Mouse (Mus musculus) spleen, adult 18-20 months (tissue): ENCODE results near the gene Gm10134.
"Not testable (repeated sequence)": the region's sequence is repeated elsewhere in the genome, so short reads cannot be mapped to it uniquely, and the experiment has no call there.

ENCODE experiments used
- DNase-seq, 2 experiments: peaks; one replicate each; pipeline ENCODE4 v3.0.0; 2022; ENCODE audit warnings: mixed read lengths in 2 of 2

Gene Gm10134

GRCm38 (mm10) chr2:28505795-28506194, at the start of gene Gm10134:
TSS of gene Gm10134 (plus strand) at chr2:28506095.
- no peak for DNase-seq

- no peak for DNase-seq
Measured at GRCm38 (mm10) chr2:28456616-28457015, 49.3 kb upstream of the Gm10134 start.

GRCm38 (mm10) chr2:28463919-28464318, 42.0 kb upstream of the Gm10134 start:
- peak; percentile 32 to 61 for DNase-seq

- DNase-seq: no peak
Measured at GRCm38 (mm10) chr2:28464919-28465318, 41.0 kb upstream of the Gm10134 start.

GRCm38 (mm10) chr2:28465836-28466518, 39.9 kb upstream of the Gm10134 start, which contains the start of gene 1700007K13Rik:
TSS of gene 1700007K13Rik (minus strand) at chr2:28466332.
- peak in 1 of 2 experiments; percentile 41 for DNase-seq

- DNase-seq: peak; percentile 63 to 84
Measured at GRCm38 (mm10) chr2:28467860-28468485, 37.9 kb upstream of the Gm10134 start, which contains the start of gene Mrps2. TSS of gene Mrps2 (plus strand) at chr2:28468066.

GRCm38 (mm10) chr2:28468486-28469225, 37.2 kb upstream of the Gm10134 start:
- DNase-seq: no peak

GRCm38 (mm10) chr2:28469461-28469860, 36.4 kb upstream of the Gm10134 start:
- DNase-seq: no peak

- DNase-seq: no peak
Measured at GRCm38 (mm10) chr2:28470591-28470990, 35.3 kb upstream of the Gm10134 start.

GRCm38 (mm10) chr2:28472011-28472410, 33.9 kb upstream of the Gm10134 start:
- DNase-seq: not testable (repeated sequence)

- DNase-seq: not testable (repeated sequence)
Measured at GRCm38 (mm10) chr2:28477993-28478392, 27.9 kb upstream of the Gm10134 start.

- no peak for DNase-seq
Measured at GRCm38 (mm10) chr2:28479208-28480204, 26.4 kb upstream of the Gm10134 start.

GRCm38 (mm10) chr2:28483861-28484260, 22.0 kb upstream of the Gm10134 start:
- no peak for DNase-seq

- no peak for DNase-seq
Measured at GRCm38 (mm10) chr2:28494521-28494920, 11.4 kb upstream of the Gm10134 start.

- DNase-seq: peak in 1 of 2 experiments; percentile 32
Measured at GRCm38 (mm10) chr2:28495207-28495756, 10.6 kb upstream of the Gm10134 start.

- DNase-seq: no peak
Measured at GRCm38 (mm10) chr2:28495801-28496595, 9.9 kb upstream of the Gm10134 start.

GRCm38 (mm10) chr2:28496671-28497070, 9.2 kb upstream of the Gm10134 start, which contains the start of gene Gbgt1:
TSS of gene Gbgt1 (plus strand) at chr2:28496891.
- DNase-seq: no peak

GRCm38 (mm10) chr2:28497561-28497960, 8.3 kb upstream of the Gm10134 start:
- DNase-seq: no peak

- DNase-seq: no peak
Measured at GRCm38 (mm10) chr2:28498431-28498830, 7.5 kb upstream of the Gm10134 start.

GRCm38 (mm10) chr2:28502987-28503386, 2.9 kb upstream of the Gm10134 start:
- no peak for DNase-seq

GRCm38 (mm10) chr2:28504676-28505075, 1.2 kb upstream of the Gm10134 start:
- no peak for DNase-seq
